Mouse (Mus musculus): ENCODE measurements around the gene Zfp322a.

- no peak for TF ChIP-seq GATA1 (IDR thresholded peaks at IDR 0.05; ENCODE audit: borderline replicate concordance, low read length)
- no peak for TF ChIP-seq FLI1 (IDR thresholded peaks at IDR 0.05; ENCODE audit: low read length)
These were observed 18.5 kb upstream of the Zfp322a start for GRCm38 (mm10) chr13:23387548-23387947.
